Mouse (Mus musculus): ENCODE results near the gene Fh1.
A peak's percentile ranks its signal among the peaks of the same experiment; 100 is the strongest.

Gene Fh1

DNA sequence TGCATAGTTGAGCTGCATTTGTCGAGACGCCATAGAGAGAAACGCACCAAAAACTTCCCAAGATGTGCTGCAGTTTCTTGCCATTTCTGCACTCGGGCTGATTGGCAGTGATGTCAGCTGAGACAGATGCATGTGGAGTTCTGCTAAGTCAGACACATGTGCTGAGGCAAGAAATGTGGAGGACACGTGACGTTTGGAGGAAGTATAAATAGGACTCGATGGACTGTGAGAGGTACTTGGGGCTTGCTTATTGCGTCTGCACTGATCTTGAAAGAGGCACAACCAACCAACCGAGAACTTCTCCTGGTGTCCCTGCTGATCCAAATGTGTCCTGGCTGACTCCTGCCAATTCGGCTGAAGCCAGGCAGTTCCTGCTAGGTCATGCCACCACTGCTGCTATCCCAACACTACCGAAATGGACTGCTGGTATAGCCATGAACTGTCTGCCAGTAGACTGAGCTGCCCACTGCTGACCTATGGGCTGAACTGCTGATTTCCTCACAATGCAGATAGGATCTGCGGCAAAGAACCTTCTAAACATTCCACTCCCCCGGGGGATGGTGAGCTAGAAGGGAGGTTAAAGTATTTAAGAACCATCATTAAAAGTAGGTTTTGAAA lies 5.5 kb downstream of the Fh1 start, which contains the start of gene Kmo:
Kmo (plus strand) TSS at position 568 of the 618 bp plus-strand sequence.
- no peak for DNase-seq

- no peak for DNase-seq
Observed at GRCm38 (mm10) chr1:175614992-175615391, 10.4 kb downstream of the Fh1 start.

- DNase-seq: no peak
Observed at GRCm38 (mm10) chr1:175608708-175609107, 16.7 kb downstream of the Fh1 start.

GRCm38 (mm10) chr1:175607838-175608585 lies 17.4 kb downstream of the Fh1 start:
- no peak for DNase-seq

GRCm38 (mm10) chr1:175607308-175607707 lies 18.1 kb downstream of the Fh1 start:
- no peak for DNase-seq

DNA sequence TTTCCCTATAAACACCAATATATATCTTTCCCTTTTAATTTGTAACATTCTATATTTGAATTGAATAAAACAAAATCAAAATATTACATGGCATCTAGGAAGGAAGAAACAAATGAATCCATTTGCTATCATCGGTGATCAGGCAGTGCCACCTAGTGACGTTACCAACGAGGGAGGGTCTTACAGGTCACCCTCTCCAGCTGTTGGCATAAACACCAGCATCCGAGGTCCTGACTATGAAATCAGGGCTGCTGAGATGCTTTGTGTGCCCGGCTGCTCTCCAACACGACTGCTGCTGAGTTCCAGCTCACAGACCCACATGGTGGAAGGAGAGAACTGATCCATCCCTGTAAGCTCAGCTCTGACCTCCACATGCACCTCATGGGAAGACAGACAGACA lies 22.0 kb downstream of the Fh1 start:
- peak; percentile 55 to 63 for DNase-seq

DNA sequence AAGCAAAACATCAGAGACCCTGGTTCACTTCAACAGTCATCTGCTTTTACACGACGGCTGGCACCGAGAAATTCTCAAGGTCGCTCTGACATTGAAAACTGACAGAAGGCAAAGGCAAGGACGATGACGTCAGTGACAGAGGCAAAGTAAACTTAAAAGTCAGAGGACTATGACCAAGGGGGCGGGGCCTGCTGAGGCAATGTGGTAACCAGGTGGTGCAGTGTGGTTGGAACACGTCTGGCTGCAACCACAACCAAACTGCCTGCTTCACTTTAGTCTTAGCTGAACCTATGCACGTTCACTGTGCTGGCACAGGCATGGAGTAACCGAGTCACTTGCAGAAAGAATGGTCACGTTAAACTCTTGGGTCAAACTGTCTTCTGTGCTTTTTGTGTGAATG lies 23.2 kb downstream of the Fh1 start:
- no peak for DNase-seq

DNA sequence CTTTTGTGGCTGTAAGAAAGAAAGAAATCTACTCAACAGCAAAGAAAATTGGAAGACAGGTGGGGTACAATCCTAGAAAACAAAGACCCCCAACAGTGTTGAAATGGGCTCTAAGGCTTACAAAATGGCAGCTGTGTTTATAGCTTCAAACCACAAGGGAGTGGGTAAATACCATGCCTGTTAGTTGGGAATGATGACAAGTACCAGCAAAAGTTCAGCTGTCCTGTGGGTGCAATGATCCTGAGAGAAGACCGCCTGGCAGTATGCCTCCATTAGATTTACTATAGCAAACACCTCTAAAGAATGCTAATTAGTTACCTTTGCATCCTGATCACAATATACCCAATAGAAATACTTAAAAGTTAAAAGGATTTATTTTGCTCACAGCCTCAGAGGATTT lies 32.6 kb downstream of the Fh1 start:
- no peak for DNase-seq

DNA sequence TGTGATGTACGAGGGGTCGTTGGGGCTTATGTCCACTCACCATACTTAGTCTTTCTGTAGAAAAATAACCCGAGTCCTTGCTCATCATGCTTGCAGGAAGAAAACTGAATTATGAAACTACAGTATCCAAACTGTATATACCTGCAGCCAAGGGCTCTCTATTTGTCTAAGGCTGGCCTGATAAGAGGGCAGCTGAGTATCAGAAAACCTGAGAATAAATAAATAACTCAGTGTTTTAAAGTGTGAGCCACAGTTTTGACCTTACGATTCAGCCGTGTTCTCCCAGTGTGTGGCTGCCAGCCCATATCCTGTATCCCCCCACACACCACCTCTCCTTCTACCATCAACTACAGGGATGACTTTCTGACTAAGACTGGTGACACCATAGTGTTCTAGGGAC lies 38.8 kb downstream of the Fh1 start:
- no peak for DNase-seq

- no peak for DNase-seq
Observed at GRCm38 (mm10) chr1:175585267-175585666, 40.2 kb downstream of the Fh1 start.

DNA sequence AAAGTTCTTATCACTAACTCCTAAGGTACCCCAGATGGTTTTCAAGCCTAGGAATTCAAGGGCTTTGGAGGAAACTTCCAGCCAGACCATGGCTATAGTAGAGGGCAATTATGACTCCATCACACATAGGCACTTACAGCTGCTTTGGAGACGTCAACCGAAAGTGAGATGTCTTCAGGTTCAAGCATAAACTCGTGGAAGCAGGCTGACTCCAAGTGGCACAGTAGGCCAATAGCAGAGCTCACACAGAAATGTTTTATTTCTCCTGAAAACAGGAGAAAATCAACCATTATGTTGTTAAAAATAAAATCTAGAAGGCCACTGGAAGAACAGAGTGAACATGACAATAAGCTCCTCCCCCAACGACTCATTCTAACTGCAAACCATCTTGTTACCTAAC lies 42.6 kb downstream of the Fh1 start:
- DNase-seq: no peak

GRCm38 (mm10) chr1:175580346-175580745 lies 45.1 kb downstream of the Fh1 start:
- DNase-seq: peak; percentile 14 to 49

- DNase-seq: peak; percentile 27 to 57
Observed at GRCm38 (mm10) chr1:175579598-175580235, 45.7 kb downstream of the Fh1 start.

- no peak for DNase-seq
Observed at GRCm38 (mm10) chr1:175578425-175579096, 46.9 kb downstream of the Fh1 start.

DNA sequence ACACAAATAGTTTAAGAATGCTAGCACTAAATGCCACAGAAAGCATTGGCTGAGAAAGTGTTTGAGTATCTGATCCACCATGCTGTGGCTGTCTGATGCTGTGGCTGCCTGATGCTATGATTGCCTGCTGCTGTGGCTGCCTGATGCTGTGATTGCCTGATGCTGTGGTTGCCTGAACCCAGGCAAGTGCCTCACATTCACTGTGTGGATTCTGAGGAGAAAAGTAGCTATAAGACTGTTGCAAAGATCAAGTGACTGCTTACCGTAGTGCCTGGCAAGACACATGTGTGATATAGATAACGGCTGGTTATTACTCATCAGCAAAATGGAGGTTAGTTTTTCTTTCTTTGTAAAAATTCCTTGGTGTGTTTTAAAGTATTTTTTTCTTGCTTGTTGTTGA lies 51.3 kb downstream of the Fh1 start:
- DNase-seq: no peak

GRCm38 (mm10) chr1:175565579-175566103 lies 59.8 kb downstream of the Fh1 start:
- DNase-seq: no peak

DNA sequence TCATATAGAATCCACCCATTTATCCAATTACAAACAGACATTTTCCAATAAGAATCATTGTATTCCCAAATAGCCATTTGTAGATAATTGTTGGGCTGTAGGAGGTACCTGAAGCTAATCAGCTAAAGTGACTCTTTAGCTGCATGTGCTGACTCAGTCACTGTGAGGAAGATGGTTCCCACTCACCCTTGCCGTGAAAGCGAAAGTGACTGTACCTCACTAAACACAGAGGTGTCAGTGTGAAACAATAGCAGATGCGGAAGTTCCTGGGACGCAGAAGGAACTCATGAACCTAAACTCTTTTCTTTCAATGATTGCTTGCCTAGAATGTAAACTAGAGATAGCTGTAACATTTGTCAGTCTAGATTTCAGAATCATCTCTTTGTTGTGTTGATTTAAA lies 61.1 kb downstream of the Fh1 start:
- no peak for DNase-seq

DNA sequence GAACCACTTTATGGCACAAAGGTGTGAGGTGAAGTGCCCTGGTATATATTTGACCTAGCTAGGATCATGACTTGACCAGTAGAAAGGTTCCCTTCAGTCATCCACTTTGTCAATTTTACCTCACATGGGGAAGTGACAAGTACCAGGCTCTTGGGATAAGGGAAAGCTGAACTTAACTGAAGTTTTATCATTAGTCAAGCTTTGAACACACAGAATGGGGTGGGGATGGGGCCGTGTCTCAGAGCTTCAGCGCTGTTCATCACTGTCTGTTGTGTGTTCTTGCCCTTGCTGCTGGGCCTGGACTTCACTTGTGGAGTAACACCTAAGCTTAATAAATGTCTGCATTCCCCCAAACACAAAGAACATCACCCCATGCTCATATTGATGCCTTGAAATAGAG lies 63.1 kb downstream of the Fh1 start:
- no peak for DNase-seq

DNA sequence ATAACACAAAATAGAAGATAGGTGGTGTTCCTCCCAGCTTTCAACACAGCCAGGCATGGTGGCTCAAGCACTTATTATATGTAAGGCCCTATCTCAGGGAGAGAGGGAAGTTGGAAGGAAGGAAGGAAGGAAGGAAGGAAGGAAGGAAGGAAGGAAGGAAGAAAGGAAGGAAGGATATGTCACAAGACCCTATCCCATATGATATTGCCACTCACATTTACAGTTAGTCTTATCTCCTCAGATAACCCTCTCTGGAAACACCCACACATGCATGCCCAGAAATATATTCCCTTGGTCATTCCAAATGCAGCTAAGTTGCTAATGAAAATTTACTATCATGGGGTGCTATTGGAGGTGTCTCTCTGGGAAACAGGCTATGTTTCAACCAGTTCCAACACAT lies 63.6 kb downstream of the Fh1 start:
- no peak for DNase-seq

DNA sequence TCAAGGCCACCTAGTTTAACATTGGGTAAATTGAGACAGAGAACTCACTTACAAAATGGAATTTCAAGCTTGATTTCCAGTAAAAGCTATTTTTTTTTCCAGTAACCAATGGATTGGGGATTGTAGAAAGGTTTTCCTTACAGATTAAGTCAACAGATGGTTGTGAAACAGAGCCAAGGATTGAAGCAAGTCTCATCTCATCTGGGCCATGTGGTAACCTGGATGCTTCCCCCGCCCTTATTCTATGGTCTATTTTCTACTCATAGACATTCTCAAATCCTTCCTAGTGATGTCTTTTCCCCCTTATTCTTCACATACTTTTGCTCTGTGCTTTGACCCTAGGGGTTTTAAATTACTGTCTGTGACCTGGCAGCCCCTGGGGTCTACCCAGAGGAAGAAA lies 70.8 kb downstream of the Fh1 start:
- peak in 1 of 2 experiments; percentile 6 for DNase-seq

DNA sequence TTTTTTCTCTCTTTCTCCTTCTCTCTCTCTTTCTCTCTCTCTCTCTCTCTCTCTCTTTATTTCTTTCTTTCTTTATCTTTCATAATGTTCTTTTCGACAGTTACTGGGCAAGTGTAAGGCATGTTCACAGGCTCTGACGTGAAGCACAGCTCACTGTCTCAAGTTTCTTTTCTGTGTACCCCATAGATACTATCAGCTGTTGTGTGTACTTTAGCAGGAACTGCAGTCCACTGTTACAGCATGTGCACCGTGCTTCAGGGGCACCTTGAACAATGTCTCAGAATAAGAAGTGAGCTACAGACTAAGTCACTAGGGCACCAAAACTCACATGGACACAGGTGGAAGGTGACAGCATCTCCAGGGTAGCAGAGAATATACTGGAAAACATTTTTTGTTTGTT lies 73.0 kb downstream of the Fh1 start:
- no peak for DNase-seq

GRCm38 (mm10) chr1:175550586-175550985 lies 74.8 kb downstream of the Fh1 start:
- DNase-seq: no peak

Data from cerebellum, postnatal 14 days (tissue).